Mouse (Mus musculus): ENCODE data around the gene Wbp2. TPM values are rescaled to one million over a fixed set of nuclear protein-coding genes. Genes with fewer than 3 reads are reported as not detected.
"Not testable (repeated sequence)": the region's sequence is repeated elsewhere in the genome, so short reads cannot be mapped to it uniquely, and the experiment has no call there.

Wbp2 gene
- 100 to 1,000 TPM; 402 to 404 TPM for total RNA-seq (2021)

- peak; percentile 97 to 98 for DNase-seq
These were observed at the start of gene Wbp2 for GRCm38 (mm10) chr11:116086258-116087193. Wbp2 (minus strand) TSS chr11:116086995.

- DNase-seq, result no peak
These were observed 47.4 kb upstream of the Wbp2 start for GRCm38 (mm10) chr11:116134171-116134570.

- no peak for DNase-seq
These were observed 46.7 kb upstream of the Wbp2 start for GRCm38 (mm10) chr11:116133497-116133896.

GRCm38 (mm10) chr11:116132366-116133333, 45.9 kb upstream of the Wbp2 start:
- DNase-seq, result no peak

GRCm38 (mm10) chr11:116131349-116132170, 44.8 kb upstream of the Wbp2 start:
- DNase-seq, result no peak

- DNase-seq, result peak; percentile 83 to 85
These were observed 43.9 kb upstream of the Wbp2 start, which contains the start of gene Trim65 for GRCm38 (mm10) chr11:116130488-116131205. Trim65 (minus strand) TSS chr11:116131128.

GRCm38 (mm10) chr11:116129993-116130487, 43.2 kb upstream of the Wbp2 start:
- no peak for DNase-seq

- DNase-seq, result no peak
These were observed 42.4 kb upstream of the Wbp2 start for GRCm38 (mm10) chr11:116129091-116129790.

- DNase-seq, result no peak
These were observed 41.2 kb upstream of the Wbp2 start for GRCm38 (mm10) chr11:116127986-116128385.

- no peak for DNase-seq
These were observed 40.6 kb upstream of the Wbp2 start, which contains the start of gene Trim47 for GRCm38 (mm10) chr11:116127156-116127980. Trim47 (minus strand) TSS chr11:116127210.

- no peak for DNase-seq
These were observed 39.5 kb upstream of the Wbp2 start for GRCm38 (mm10) chr11:116126261-116126660.

GRCm38 (mm10) chr11:116121731-116122245, 35.0 kb upstream of the Wbp2 start:
- not testable (repeated sequence) for DNase-seq

GRCm38 (mm10) chr11:116117819-116118218, 31.0 kb upstream of the Wbp2 start:
- DNase-seq, result no peak

GRCm38 (mm10) chr11:116117241-116117640, 30.4 kb upstream of the Wbp2 start:
- DNase-seq, result no peak

- DNase-seq, result no peak
These were observed 24.9 kb upstream of the Wbp2 start for GRCm38 (mm10) chr11:116111611-116112203.

- no peak for DNase-seq
These were observed 24.3 kb upstream of the Wbp2 start for GRCm38 (mm10) chr11:116111067-116111466.

- no peak for DNase-seq
These were observed 23.7 kb upstream of the Wbp2 start for GRCm38 (mm10) chr11:116110540-116110939.

- no peak for DNase-seq
These were observed 23.3 kb upstream of the Wbp2 start for GRCm38 (mm10) chr11:116110131-116110530.
